Mouse (Mus musculus) heart, adult 8-10 months (tissue): Measurements from ENCODE around the gene Zfp949. TPM values are rescaled to one million over a fixed set of nuclear protein-coding genes. Genes with fewer than 3 reads are reported as not detected.

Experiments used
- DNase-seq: peaks from one replicate; pipeline ENCODE4 v3.0.0; 2022; ENCODE audit warnings: low spot score
- total RNA-seq, 4 experiments: library from RNA; stranded (reverse); gene quantifications; 2 replicates each; pipeline ENCODE4 v1.2.4; 2022

The Zfp949 gene
- 1 to 10 TPM; 5.4 to 8.6 (median 6.0) TPM for total RNA-seq

GRCm38 (mm10) chr9:88547851-88548613, at the start of gene Zfp949:
TSS of gene Zfp949 (plus strand) at chr9:88548020.
- DNase-seq = peak; percentile 92

- DNase-seq = no peak
These were observed 47.7 kb upstream of the Zfp949 start for GRCm38 (mm10) chr9:88500112-88500511.

GRCm38 (mm10) chr9:88501846-88502245, 46.0 kb upstream of the Zfp949 start:
- DNase-seq = no peak

GRCm38 (mm10) chr9:88515546-88515945, 32.3 kb upstream of the Zfp949 start:
- DNase-seq = no peak

GRCm38 (mm10) chr9:88516361-88516995, 31.3 kb upstream of the Zfp949 start:
- DNase-seq = no peak

GRCm38 (mm10) chr9:88519390-88520121, 28.3 kb upstream of the Zfp949 start:
- no peak for DNase-seq

- DNase-seq = no peak
These were observed 27.5 kb upstream of the Zfp949 start for GRCm38 (mm10) chr9:88520122-88520848.

GRCm38 (mm10) chr9:88520849-88521483, 26.9 kb upstream of the Zfp949 start:
- no peak for DNase-seq

GRCm38 (mm10) chr9:88521961-88522568, 25.8 kb upstream of the Zfp949 start:
- no peak for DNase-seq

- peak; percentile 97 for DNase-seq
These were observed 25.1 kb upstream of the Zfp949 start for GRCm38 (mm10) chr9:88522569-88523334.

GRCm38 (mm10) chr9:88523335-88523668, 24.5 kb upstream of the Zfp949 start:
- DNase-seq = no peak

GRCm38 (mm10) chr9:88524367-88524766, 23.5 kb upstream of the Zfp949 start:
- DNase-seq = no peak

- no peak for DNase-seq
These were observed 23.0 kb upstream of the Zfp949 start for GRCm38 (mm10) chr9:88524796-88525195.

- DNase-seq = no peak
These were observed 22.5 kb upstream of the Zfp949 start for GRCm38 (mm10) chr9:88525341-88525740.

- peak; percentile 22 for DNase-seq
These were observed 19.9 kb upstream of the Zfp949 start for GRCm38 (mm10) chr9:88527956-88528355.

GRCm38 (mm10) chr9:88528736-88529135, 19.1 kb upstream of the Zfp949 start:
- no peak for DNase-seq

- DNase-seq = no peak
These were observed 18.2 kb upstream of the Zfp949 start for GRCm38 (mm10) chr9:88529571-88529970.

GRCm38 (mm10) chr9:88529979-88530580, 17.7 kb upstream of the Zfp949 start:
- DNase-seq = no peak

- no peak for DNase-seq
These were observed 13.7 kb upstream of the Zfp949 start for GRCm38 (mm10) chr9:88534093-88534492.
